Mouse (Mus musculus): Measurements from ENCODE around the gene Plgrkt. TPM values are rescaled to one million over a fixed set of nuclear protein-coding genes. Genes with fewer than 3 reads are reported as not detected.

The Plgrkt gene
- total and polyA plus RNA-seq, 3 experiments, result 117 to 145 TPM; not detected in 1

DNA sequence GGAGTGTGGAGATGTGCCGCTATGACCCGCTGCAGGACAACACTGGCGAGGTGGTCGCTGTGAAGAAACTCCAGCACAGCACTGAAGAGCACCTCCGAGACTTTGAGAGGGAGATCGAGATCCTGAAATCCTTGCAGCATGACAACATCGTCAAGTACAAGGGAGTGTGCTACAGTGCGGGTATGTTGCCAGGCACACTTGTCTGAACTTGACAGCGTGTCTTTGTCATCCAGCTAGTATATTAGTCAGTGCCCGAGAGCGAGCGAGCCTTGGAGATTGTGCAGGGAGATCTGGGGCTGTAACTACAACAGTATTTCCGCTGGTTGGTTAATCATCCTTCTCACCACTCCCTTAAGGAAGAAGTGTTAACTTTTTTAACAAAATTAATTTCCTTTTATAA lies 66.3 kb downstream of the Plgrkt start:
- Histone ChIP-seq H3K4me3 (ENCODE audit: control insufficient read depth in 1 of 2, insufficient read depth in 1 of 2, low read depth in 2 of 2, low read length in 2 of 2) (no peak overlapping the region), H3K9me3 (replicated peaks; ENCODE audit: insufficient read depth, low read length) (no peaks in the 10 kb centered on the region), H3K36me3 (ENCODE audit: control insufficient read depth in 1 of 2, insufficient read depth in 2 of 2, low read length in 2 of 2) (peaks cover 18 to 27% of the 10 kb centered on the region in 2 experiments), H3K27ac (ENCODE audit: control insufficient read depth, low read depth, low read length) (no peak overlapping the region), H3K27me3 (ENCODE audit: control insufficient read depth in 1 of 2, insufficient read depth in 2 of 2, low read length in 2 of 2) (no peaks in the 10 kb centered on the region), H3K4me1 (ENCODE audit: control insufficient read depth in 1 of 2, insufficient read depth in 2 of 2, low read length in 2 of 2) (peaks cover 3 to 12% of the 10 kb centered on the region in 2 experiments), H3K79me2 (ENCODE audit: control insufficient read depth, insufficient read depth, low read length, poor library complexity) (no peaks in the 10 kb centered on the region), H3K9ac (ENCODE audit: control insufficient read depth, low read depth, low read length, poor library complexity, severe bottlenecking) (no peak overlapping the region)
- TF ChIP-seq NRF1 (IDR thresholded peaks at IDR 0.05; ENCODE audit: insufficient read depth, low read depth, low read length, poor library complexity, severe bottlenecking) (no peak), USF2 (IDR thresholded peaks at IDR 0.05; ENCODE audit: borderline replicate concordance in 1 of 2, insufficient read depth in 1 of 2, low read depth in 1 of 2, low read length in 2 of 2) (no peak), UBTF (IDR thresholded peaks at IDR 0.05; ENCODE audit: borderline replicate concordance, insufficient read depth, low read depth, low read length) (no peak), ETS1 (IDR thresholded peaks at IDR 0.05; ENCODE audit: low read depth, low read length) (no peak), BHLHE40 (IDR thresholded peaks at IDR 0.05; ENCODE audit: borderline replicate concordance, low read depth, low read length) (no peak), POLR2A (IDR thresholded peaks at IDR 0.05; ENCODE audit: control insufficient read depth in 1 of 2, insufficient read depth in 1 of 2, low read depth in 1 of 2, low read length in 2 of 2, poor library complexity in 1 of 2) (no peak), POLR2AphosphoS5 (IDR thresholded peaks at IDR 0.05; ENCODE audit: borderline replicate concordance, low read depth, low read length) (no peak; the same call in 1 of the 2 replicates), MXI1 (IDR thresholded peaks at IDR 0.05; ENCODE audit: low read depth, low read length) (no peak)
- DNase-seq (ENCODE audit: low read depth, low spot score), result no peak

Other genes with a start within 250 kb of the Plgrkt start
- 26.4 and 32.8 TPM in 2 replicates for gene Jak2, start 115.6 kb downstream of the Plgrkt start, total RNA-seq (2012; rRNA removed)
- 10 to 100 TPM; 30.2 to 78.6 TPM for gene Jak2, start 115.6 kb downstream of the Plgrkt start, polyA plus RNA-seq (2012; ENCODE audit: insufficient read depth in 1 of 2, insufficient read length in 2 of 2, low read depth in 1 of 2, low replicate concordance in 2 of 2, missing spikeins in 1 of 2)
- 2.2 and 3.1 TPM in 2 replicates for gene Insl6, start 42.0 kb downstream of the Plgrkt start, total RNA-seq (2012; rRNA removed)
- gene Insl6, start 42.0 kb downstream of the Plgrkt start, polyA plus RNA-seq (2012; ENCODE audit: insufficient read depth in 1 of 2, insufficient read length in 2 of 2, low read depth in 1 of 2, low replicate concordance in 2 of 2, missing spikeins in 1 of 2), result 1 to 10 TPM in 1 of 2 experiments, not detected in 1; 9.9 TPM
- gene Rln1, start 32.7 kb downstream of the Plgrkt start, total RNA-seq (2012; rRNA removed), result 0.04 TPM in 1 of 2 replicates, not detected in the other
- gene Rln1, start 32.7 kb downstream of the Plgrkt start, polyA plus RNA-seq (2012; ENCODE audit: insufficient read depth in 1 of 2, insufficient read length in 2 of 2, low read depth in 1 of 2, low replicate concordance in 2 of 2, missing spikeins in 1 of 2), result not detected
- gene Cd274, start 65 bp upstream of the Plgrkt start, total RNA-seq (2012; rRNA removed), result 3.1 and 3.2 TPM in 2 replicates
- gene Cd274, start 65 bp upstream of the Plgrkt start, polyA plus RNA-seq (2012; ENCODE audit: insufficient read depth in 1 of 2, insufficient read length in 2 of 2, low read depth in 1 of 2, low replicate concordance in 2 of 2, missing spikeins in 1 of 2), result 1 to 10 TPM in 1 of 2 experiments, not detected in 1; 5.0 TPM
- 1.3 and 1.7 TPM in 2 replicates for gene Pdcd1lg2, start 43.5 kb upstream of the Plgrkt start, total RNA-seq (2012; rRNA removed)
- gene Pdcd1lg2, start 43.5 kb upstream of the Plgrkt start, polyA plus RNA-seq (2012; ENCODE audit: insufficient read depth in 1 of 2, insufficient read length in 2 of 2, low read depth in 1 of 2, low replicate concordance in 2 of 2, missing spikeins in 1 of 2), result 1 to 10 TPM in 1 of 2 experiments, not detected in 1; 5.4 TPM
- gene Ric1, start 154.9 kb upstream of the Plgrkt start, total RNA-seq (2012; rRNA removed), result 41.0 and 43.8 TPM in 2 replicates
- gene Ric1, start 154.9 kb upstream of the Plgrkt start, polyA plus RNA-seq (2012; ENCODE audit: insufficient read depth in 1 of 2, insufficient read length in 2 of 2, low read depth in 1 of 2, low replicate concordance in 2 of 2, missing spikeins in 1 of 2), result 10 to 100 TPM; 54.2 to 77.2 TPM